Mouse (Mus musculus): ENCODE data around the gene Edar. TPM values are rescaled to one million over a fixed set of nuclear protein-coding genes. Genes with fewer than 3 reads are reported as not detected.

The Edar gene
- polyA plus RNA-seq, 1 experiment from 2014 or later, result 0.84 TPM

GRCm38 (mm10) chr10:58640446-58641400 lies 34.7 kb downstream of the Edar start:
- Histone ChIP-seq H3K9me3 (ENCODE audit: control insufficient read depth, low read length) (no peaks in the 10 kb centered on the region), H3K27ac (ENCODE audit: low read length) (no peak overlapping the region), H3K36me3 (ENCODE audit: control insufficient read depth, insufficient read depth) (no peaks in the 10 kb centered on the region), H3K27me3 (replicated peaks; ENCODE audit: control insufficient read depth, insufficient read depth, low read length) (peaks cover 4% of the 10 kb centered on the region; the same call in 1 of the 2 replicates), H3K9ac (replicated peaks; ENCODE audit: low read depth, low read length) (no peak overlapping the region), H3K4me3 (replicated peaks; ENCODE audit: low read length) (no peak overlapping the region), H3K4me2 (ENCODE audit: low read length) (no peak overlapping the region), H3K4me1 (replicated peaks; ENCODE audit: control insufficient read depth, insufficient read depth, low read length) (peaks cover 26% of the 10 kb centered on the region)
- peak; percentile 13; the same call in 1 of the 2 replicates for ATAC-seq
- WGBS, result 12% methylated on average over 19 of the region's 19 CpGs

- no peak overlapping the region for H3K9ac ChIP-seq (replicated peaks; ENCODE audit: low read depth, low read length)
- H3K4me3 ChIP-seq (replicated peaks; ENCODE audit: low read length), result no peak overlapping the region
- no peaks in the 10 kb centered on the region for H3K9me3 ChIP-seq (ENCODE audit: control insufficient read depth, low read length)
- 41% methylated on average over 6 of the region's 6 CpGs for WGBS
- H3K4me2 ChIP-seq (ENCODE audit: low read length), result no peak overlapping the region
- no peak overlapping the region for H3K27ac ChIP-seq (ENCODE audit: low read length)
- peak; percentile 14; the same call in 1 of the 2 replicates for ATAC-seq
- peaks cover 4% of the 10 kb centered on the region; the same call in 1 of the 2 replicates for H3K27me3 ChIP-seq (replicated peaks; ENCODE audit: control insufficient read depth, insufficient read depth, low read length)
- no peaks in the 10 kb centered on the region for H3K36me3 ChIP-seq (ENCODE audit: control insufficient read depth, insufficient read depth)
- peaks cover 26% of the 10 kb centered on the region for H3K4me1 ChIP-seq (replicated peaks; ENCODE audit: control insufficient read depth, insufficient read depth, low read length)
Measured at GRCm38 (mm10) chr10:58639291-58639690, 36.2 kb downstream of the Edar start.

- Histone ChIP-seq H3K9me3 (ENCODE audit: control insufficient read depth, low read length) (no peaks in the 10 kb centered on the region), H3K4me2 (ENCODE audit: low read length) (no peak overlapping the region), H3K27me3 (replicated peaks; ENCODE audit: control insufficient read depth, insufficient read depth, low read length) (peaks cover 4% of the 10 kb centered on the region; the same call in 1 of the 2 replicates), H3K9ac (replicated peaks; ENCODE audit: low read depth, low read length) (no peak overlapping the region), H3K4me3 (replicated peaks; ENCODE audit: low read length) (no peak overlapping the region), H3K36me3 (ENCODE audit: control insufficient read depth, insufficient read depth) (no peaks in the 10 kb centered on the region), H3K27ac (ENCODE audit: low read length) (no peak overlapping the region), H3K4me1 (replicated peaks; ENCODE audit: control insufficient read depth, insufficient read depth, low read length) (peaks cover 20% of the 10 kb centered on the region)
- WGBS, result 74% methylated on average over 7 of the region's 7 CpGs
- ATAC-seq, result no peak
Measured at GRCm38 (mm10) chr10:58636431-58637080, 38.9 kb downstream of the Edar start.

GRCm38 (mm10) chr10:58633507-58633906 lies 41.9 kb downstream of the Edar start:
- no peak overlapping the region for H3K4me3 ChIP-seq (replicated peaks; ENCODE audit: low read length)
- H3K4me1 ChIP-seq (replicated peaks; ENCODE audit: control insufficient read depth, insufficient read depth, low read length), result no peaks in the 10 kb centered on the region
- H3K36me3 ChIP-seq (ENCODE audit: control insufficient read depth, insufficient read depth), result no peaks in the 10 kb centered on the region
- WGBS, result 87% methylated on average over 2 of the region's 2 CpGs
- no peaks in the 10 kb centered on the region for H3K9me3 ChIP-seq (ENCODE audit: control insufficient read depth, low read length)
- H3K4me2 ChIP-seq (ENCODE audit: low read length), result no peak overlapping the region
- no peak overlapping the region for H3K27ac ChIP-seq (ENCODE audit: low read length)
- no peak for ATAC-seq
- H3K27me3 ChIP-seq (replicated peaks; ENCODE audit: control insufficient read depth, insufficient read depth, low read length), result no peaks in the 10 kb centered on the region
- no peak overlapping the region for H3K9ac ChIP-seq (replicated peaks; ENCODE audit: low read depth, low read length)

- no peak overlapping the region for H3K9ac ChIP-seq (replicated peaks; ENCODE audit: low read depth, low read length)
- no peaks in the 10 kb centered on the region for H3K27me3 ChIP-seq (replicated peaks; ENCODE audit: control insufficient read depth, insufficient read depth, low read length)
- no peak overlapping the region for H3K27ac ChIP-seq (ENCODE audit: low read length)
- H3K4me3 ChIP-seq (replicated peaks; ENCODE audit: low read length), result no peak overlapping the region
- H3K4me2 ChIP-seq (ENCODE audit: low read length), result no peak overlapping the region
- no peaks in the 10 kb centered on the region for H3K9me3 ChIP-seq (ENCODE audit: control insufficient read depth, low read length)
- ATAC-seq, result peak; percentile 77
- no peaks in the 10 kb centered on the region for H3K36me3 ChIP-seq (ENCODE audit: control insufficient read depth, insufficient read depth)
- no peaks in the 10 kb centered on the region for H3K4me1 ChIP-seq (replicated peaks; ENCODE audit: control insufficient read depth, insufficient read depth, low read length)
Measured at GRCm38 (mm10) chr10:58627569-58627968, 47.9 kb downstream of the Edar start.

GRCm38 (mm10) chr10:58624848-58625711 lies 50.4 kb downstream of the Edar start:
- Histone ChIP-seq H3K36me3 (ENCODE audit: control insufficient read depth, insufficient read depth) (no peaks in the 10 kb centered on the region), H3K9ac (replicated peaks; ENCODE audit: low read depth, low read length) (no peak overlapping the region), H3K9me3 (ENCODE audit: control insufficient read depth, low read length) (no peaks in the 10 kb centered on the region), H3K27me3 (replicated peaks; ENCODE audit: control insufficient read depth, insufficient read depth, low read length) (no peaks in the 10 kb centered on the region), H3K27ac (ENCODE audit: low read length) (no peak overlapping the region), H3K4me1 (replicated peaks; ENCODE audit: control insufficient read depth, insufficient read depth, low read length) (no peaks in the 10 kb centered on the region), H3K4me2 (ENCODE audit: low read length) (no peak overlapping the region), H3K4me3 (replicated peaks; ENCODE audit: low read length) (no peak overlapping the region)
- ATAC-seq, result no peak
- 77% methylated on average over 12 of the region's 12 CpGs for WGBS

GRCm38 (mm10) chr10:58619266-58619665 lies 56.2 kb downstream of the Edar start:
- Histone ChIP-seq H3K4me2 (ENCODE audit: low read length) (no peak overlapping the region), H3K4me3 (replicated peaks; ENCODE audit: low read length) (no peak overlapping the region), H3K9me3 (ENCODE audit: control insufficient read depth, low read length) (no peaks in the 10 kb centered on the region), H3K27me3 (replicated peaks; ENCODE audit: control insufficient read depth, insufficient read depth, low read length) (no peaks in the 10 kb centered on the region), H3K36me3 (ENCODE audit: control insufficient read depth, insufficient read depth) (no peaks in the 10 kb centered on the region), H3K9ac (replicated peaks; ENCODE audit: low read depth, low read length) (no peak overlapping the region), H3K4me1 (replicated peaks; ENCODE audit: control insufficient read depth, insufficient read depth, low read length) (no peaks in the 10 kb centered on the region), H3K27ac (ENCODE audit: low read length) (no peak overlapping the region)
- no peak for ATAC-seq
- WGBS, result 74% methylated on average over 4 of the region's 4 CpGs

- Histone ChIP-seq H3K9me3 (ENCODE audit: control insufficient read depth, low read length) (no peaks in the 10 kb centered on the region), H3K4me1 (replicated peaks; ENCODE audit: control insufficient read depth, insufficient read depth, low read length) (no peaks in the 10 kb centered on the region), H3K9ac (replicated peaks; ENCODE audit: low read depth, low read length) (no peak overlapping the region), H3K4me2 (ENCODE audit: low read length) (no peak overlapping the region), H3K27ac (ENCODE audit: low read length) (no peak overlapping the region), H3K27me3 (replicated peaks; ENCODE audit: control insufficient read depth, insufficient read depth, low read length) (no peaks in the 10 kb centered on the region), H3K36me3 (ENCODE audit: control insufficient read depth, insufficient read depth) (no peaks in the 10 kb centered on the region), H3K4me3 (replicated peaks; ENCODE audit: low read length) (no peak overlapping the region)
- ATAC-seq, result no peak
- 87% methylated on average over 17 of the region's 17 CpGs for WGBS
Measured at GRCm38 (mm10) chr10:58618501-58619216, 56.8 kb downstream of the Edar start.

All from forebrain, embryonic 16.5 days (tissue).